Mouse (Mus musculus) frontal cortex, adult (tissue): ENCODE results near the gene Lgi4.

ENCODE experiments used
- ATAC-seq: cut with Nextera tagmentation; 2 replicates; pipeline ENCODE4 v1.9.2; 2017; ENCODE audit warnings: mild to moderate bottlenecking, moderate library complexity, mixed read lengths; ENCODE audit not compliant: low TSS enrichment

The Lgi4 gene

GRCm38 (mm10) chr7:31059108-31059507 lies at the start of gene Lgi4:
Gene Lgi4, plus strand, starts transcription at chr7:31059342.
- peak; percentile 71 for ATAC-seq

- ATAC-seq: no peak
Observed at GRCm38 (mm10) chr7:31012971-31013370, 46.2 kb upstream of the Lgi4 start.

- ATAC-seq: peak; percentile 98
Observed at GRCm38 (mm10) chr7:31017104-31017901, 41.8 kb upstream of the Lgi4 start.

GRCm38 (mm10) chr7:31028609-31029008 lies 30.5 kb upstream of the Lgi4 start:
- no peak for ATAC-seq

GRCm38 (mm10) chr7:31030717-31031116 lies 28.4 kb upstream of the Lgi4 start:
- ATAC-seq: no peak

- no peak for ATAC-seq
Observed at GRCm38 (mm10) chr7:31031731-31032130, 27.4 kb upstream of the Lgi4 start.

GRCm38 (mm10) chr7:31033409-31034165 lies 25.6 kb upstream of the Lgi4 start:
- no peak; the same call in 1 of the 2 replicates for ATAC-seq

- no peak for ATAC-seq
Observed at GRCm38 (mm10) chr7:31034789-31035188, 24.4 kb upstream of the Lgi4 start.

- ATAC-seq: no peak
Observed at GRCm38 (mm10) chr7:31035291-31035690, 23.9 kb upstream of the Lgi4 start.

GRCm38 (mm10) chr7:31036917-31037316 lies 22.2 kb upstream of the Lgi4 start:
- no peak for ATAC-seq

GRCm38 (mm10) chr7:31037675-31038074 lies 21.5 kb upstream of the Lgi4 start:
- ATAC-seq: no peak

GRCm38 (mm10) chr7:31039011-31039410 lies 20.1 kb upstream of the Lgi4 start:
- no peak for ATAC-seq

GRCm38 (mm10) chr7:31040281-31041022 lies 18.7 kb upstream of the Lgi4 start:
- no peak for ATAC-seq

GRCm38 (mm10) chr7:31041023-31041407 lies 18.1 kb upstream of the Lgi4 start:
- ATAC-seq: no peak

- ATAC-seq: peak; percentile 59; the same call in 1 of the 2 replicates
Observed at GRCm38 (mm10) chr7:31041662-31042315, 17.4 kb upstream of the Lgi4 start.

- no peak for ATAC-seq
Observed at GRCm38 (mm10) chr7:31042431-31042910, 16.7 kb upstream of the Lgi4 start, which contains the start of gene Fxyd5. Gene Fxyd5, minus strand, starts transcription at chr7:31042481.

GRCm38 (mm10) chr7:31049135-31049845 lies 9.9 kb upstream of the Lgi4 start:
- ATAC-seq: no peak

- ATAC-seq: 0 out of 2 replicates have a peak, but pooled peaks have one; percentile 14
Observed at GRCm38 (mm10) chr7:31049846-31050281, 9.3 kb upstream of the Lgi4 start.

GRCm38 (mm10) chr7:31050487-31050886 lies 8.7 kb upstream of the Lgi4 start:
- no peak for ATAC-seq

GRCm38 (mm10) chr7:31050921-31051320 lies 8.2 kb upstream of the Lgi4 start:
- ATAC-seq: peak; percentile 21
